Mouse (Mus musculus) neural tube, embryonic 15.5 days (tissue): ENCODE measurements around the gene Rapgef2. TPM values are rescaled to one million over a fixed set of nuclear protein-coding genes. Genes with fewer than 3 reads are reported as not detected.

Experiments used
- ATAC-seq: fragments of 200-750 bp; cut with Nextera tagmentation; 2 replicates; pipeline ENCODE4 v1.8.0; 2017; ENCODE audit warnings: mild to moderate bottlenecking, moderate TSS enrichment, moderate library complexity; ENCODE audit not compliant: low FRiP score
- H3K27ac ChIP-seq: fragments of 300-500 bp; sonication (generic); replicated peaks from 2 replicates; pipeline ENCODE4 v1.5.1; 2015; ENCODE audit warnings: mild to moderate bottlenecking, inconsistent platforms
- H3K27me3 ChIP-seq: fragments of 300-500 bp; sonication (generic); replicated peaks from 2 replicates; pipeline ENCODE4 v1.6.1; 2015; ENCODE audit warnings: inconsistent platforms
- H3K36me3 ChIP-seq: fragments of 300-500 bp; sonication (generic); 2 replicates; pipeline ENCODE4 v1.6.1; 2015; ENCODE audit warnings: inconsistent platforms
- H3K4me1 ChIP-seq: fragments of 300-500 bp; sonication (generic); 2 replicates; pipeline ENCODE4 v1.6.1; 2015; ENCODE audit warnings: inconsistent platforms
- H3K4me2 ChIP-seq: fragments of 300-500 bp; sonication (generic); 2 replicates; pipeline ENCODE4 v1.6.1; 2015; ENCODE audit warnings: inconsistent platforms, mild to moderate bottlenecking, moderate library complexity
- H3K4me3 ChIP-seq: fragments of 300-500 bp; sonication (generic); replicated peaks from 2 replicates; pipeline ENCODE4 v1.5.1; 2015; ENCODE audit warnings: mild to moderate bottlenecking, inconsistent platforms
- H3K9ac ChIP-seq: fragments of 300-500 bp; sonication (generic); replicated peaks from 2 replicates; pipeline ENCODE4 v1.6.1; 2015; ENCODE audit warnings: mild to moderate bottlenecking, inconsistent platforms
- H3K9me3 ChIP-seq: fragments of 300-500 bp; sonication (generic); replicated peaks from 2 replicates; pipeline ENCODE4 v1.6.1; 2016; ENCODE audit warnings: inconsistent platforms
- WGBS: fragments of 180-500 bp; shearing (Covaris S2); methylation state at CpG from one replicate; pipeline ENCODE4 v1.1.7; 2015; ENCODE audit warnings: mixed read lengths; 5-methylcytosine and 5-hydroxymethylcytosine counted together
- polyA plus RNA-seq: library from polyadenylated mRNA; unstranded; fragments of >200 nt; fragmentation: Nextera tagmentation; extraction: Ambion mirVana; gene quantifications from 2 replicates; pipeline ENCODE4 v1.2.1, GENCODE M21; 2015

Rapgef2 gene
- polyA plus RNA-seq, 1 experiment from 2014 or later, result 11.2 TPM

GRCm38 (mm10) chr3:79248659-79249235, 37.6 kb downstream of the Rapgef2 start:
- no peak overlapping the region for H3K4me2 ChIP-seq
- WGBS, result 80% methylated on average over 5 of the region's 5 CpGs
- H3K4me1 ChIP-seq, result peaks cover 15% of the 10 kb centered on the region
- no peaks in the 10 kb centered on the region for H3K36me3 ChIP-seq
- no peak overlapping the region for H3K4me3 ChIP-seq
- no peaks in the 10 kb centered on the region for H3K9me3 ChIP-seq
- no peak overlapping the region for H3K27ac ChIP-seq
- no peak overlapping the region for H3K9ac ChIP-seq
- no peaks in the 10 kb centered on the region for H3K27me3 ChIP-seq
- no peak for ATAC-seq

GRCm38 (mm10) chr3:79248208-79248607, 38.1 kb downstream of the Rapgef2 start:
- Histone ChIP-seq H3K4me3 (no peak overlapping the region), H3K9ac (no peak overlapping the region), H3K9me3 (no peaks in the 10 kb centered on the region), H3K27me3 (no peaks in the 10 kb centered on the region), H3K4me1 (peaks cover 11% of the 10 kb centered on the region; the same call in 1 of the 2 replicates), H3K27ac (no peak overlapping the region), H3K36me3 (no peaks in the 10 kb centered on the region), H3K4me2 (no peak overlapping the region)
- no peak for ATAC-seq
- 90% methylated on average over 11 of the region's 11 CpGs for WGBS

- Histone ChIP-seq H3K9ac (no peak overlapping the region), H3K27me3 (no peaks in the 10 kb centered on the region), H3K4me3 (no peak overlapping the region), H3K4me2 (no peak overlapping the region), H3K36me3 (no peaks in the 10 kb centered on the region), H3K9me3 (no peaks in the 10 kb centered on the region), H3K4me1 (0 out of 2 replicates have a peak, but pooled peaks cover 6% of the 10 kb centered on the region), H3K27ac (no peak overlapping the region)
- no peak for ATAC-seq
- 81% methylated on average over 9 of the region's 9 CpGs for WGBS
Measured at GRCm38 (mm10) chr3:79244347-79244746, 42.0 kb downstream of the Rapgef2 start.

- Histone ChIP-seq H3K9me3 (no peaks in the 10 kb centered on the region), H3K4me3 (no peak overlapping the region), H3K4me1 (0 out of 2 replicates have a peak, but pooled peaks cover 3% of the 10 kb centered on the region), H3K36me3 (no peaks in the 10 kb centered on the region), H3K9ac (no peak overlapping the region), H3K27me3 (no peaks in the 10 kb centered on the region), H3K27ac (no peak overlapping the region), H3K4me2 (no peak overlapping the region)
- WGBS, result 72% methylated on average over 12 of the region's 12 CpGs
- ATAC-seq, result no peak
Measured at GRCm38 (mm10) chr3:79242922-79243705, 43.2 kb downstream of the Rapgef2 start.

GRCm38 (mm10) chr3:79242298-79242697, 44.0 kb downstream of the Rapgef2 start:
- no peak overlapping the region for H3K9ac ChIP-seq
- H3K27me3 ChIP-seq, result no peaks in the 10 kb centered on the region
- no peaks in the 10 kb centered on the region for H3K36me3 ChIP-seq
- no peak overlapping the region for H3K27ac ChIP-seq
- WGBS, result 78% methylated on average over 8 of the region's 8 CpGs
- H3K4me3 ChIP-seq, result no peak overlapping the region
- 0 out of 2 replicates have a peak, but pooled peaks cover 3% of the 10 kb centered on the region for H3K4me1 ChIP-seq
- H3K9me3 ChIP-seq, result no peaks in the 10 kb centered on the region
- H3K4me2 ChIP-seq, result no peak overlapping the region
- ATAC-seq, result no peak

- no peaks in the 10 kb centered on the region for H3K9me3 ChIP-seq
- no peaks in the 10 kb centered on the region for H3K36me3 ChIP-seq
- no peaks in the 10 kb centered on the region for H3K27me3 ChIP-seq
- 91% methylated on average over 6 of the region's 6 CpGs for WGBS
- no peak overlapping the region for H3K4me2 ChIP-seq
- 0 out of 2 replicates have a peak, but pooled peaks cover 3% of the 10 kb centered on the region for H3K4me1 ChIP-seq
- no peak for ATAC-seq
- no peak overlapping the region for H3K4me3 ChIP-seq
- H3K27ac ChIP-seq, result no peak overlapping the region
- no peak overlapping the region for H3K9ac ChIP-seq
Measured at GRCm38 (mm10) chr3:79239066-79239462, 47.3 kb downstream of the Rapgef2 start.

- no peaks in the 10 kb centered on the region for H3K9me3 ChIP-seq
- H3K4me3 ChIP-seq, result no peak overlapping the region
- no peak overlapping the region for H3K4me2 ChIP-seq
- ATAC-seq, result no peak
- H3K36me3 ChIP-seq, result no peaks in the 10 kb centered on the region
- no peak overlapping the region for H3K27ac ChIP-seq
- 0 out of 2 replicates have a peak, but pooled peaks cover 3% of the 10 kb centered on the region for H3K4me1 ChIP-seq
- no peak overlapping the region for H3K9ac ChIP-seq
- WGBS, result 78% methylated on average over 4 of the region's 4 CpGs
- H3K27me3 ChIP-seq, result no peaks in the 10 kb centered on the region
Measured at GRCm38 (mm10) chr3:79238456-79239065, 47.8 kb downstream of the Rapgef2 start.

GRCm38 (mm10) chr3:79237619-79238342, 48.5 kb downstream of the Rapgef2 start:
- no peak for ATAC-seq
- WGBS, result 80% methylated on average over 9 of the region's 9 CpGs
- no peaks in the 10 kb centered on the region for H3K27me3 ChIP-seq
- H3K27ac ChIP-seq, result no peak overlapping the region
- H3K4me1 ChIP-seq, result no peaks in the 10 kb centered on the region
- H3K36me3 ChIP-seq, result no peaks in the 10 kb centered on the region
- no peaks in the 10 kb centered on the region for H3K9me3 ChIP-seq
- no peak overlapping the region for H3K4me2 ChIP-seq
- no peak overlapping the region for H3K4me3 ChIP-seq
- no peak overlapping the region for H3K9ac ChIP-seq

- Histone ChIP-seq H3K4me1 (0 out of 2 replicates have a peak, but pooled peaks cover under 1% of the 10 kb centered on the region), H3K9me3 (no peaks in the 10 kb centered on the region), H3K36me3 (no peaks in the 10 kb centered on the region), H3K4me3 (no peak overlapping the region), H3K9ac (no peak overlapping the region), H3K27me3 (no peaks in the 10 kb centered on the region), H3K27ac (no peak overlapping the region), H3K4me2 (no peak overlapping the region)
- WGBS, result 74% methylated on average over 3 of the region's 3 CpGs
- no peak for ATAC-seq
Measured at GRCm38 (mm10) chr3:79234485-79234884, 51.8 kb downstream of the Rapgef2 start.

GRCm38 (mm10) chr3:79233478-79234415, 52.6 kb downstream of the Rapgef2 start:
- 83% methylated on average over 13 of the region's 13 CpGs for whole genome bisulfite sequencing
- H3K4me1 ChIP-seq, result 0 out of 2 replicates have a peak, but pooled peaks cover 6% of the 10 kb centered on the region
- no peak overlapping the region for H3K4me2 ChIP-seq
- H3K9ac ChIP-seq, result no peak overlapping the region
- no peak overlapping the region for H3K27ac ChIP-seq
- H3K9me3 ChIP-seq, result no peaks in the 10 kb centered on the region
- ATAC-seq, result no peak
- H3K27me3 ChIP-seq, result no peaks in the 10 kb centered on the region
- H3K36me3 ChIP-seq, result no peaks in the 10 kb centered on the region
- H3K4me3 ChIP-seq, result no peak overlapping the region
